Mouse (Mus musculus) kidney, embryonic 16.5 days (tissue): ENCODE measurements around the gene Htr5b. TPM values are rescaled to one million over a fixed set of nuclear protein-coding genes. Genes with fewer than 3 reads are reported as not detected.
A peak's percentile ranks its signal among the peaks of the same experiment; 100 is the strongest.

Experiments
- ATAC-seq: fragments of 200-750 bp; cut with Nextera tagmentation; 2 replicates; pipeline ENCODE4 v1.8.0; 2017; ENCODE audit warnings: moderate TSS enrichment; ENCODE audit not compliant: low FRiP score, low TSS enrichment
- H3K27ac ChIP-seq: fragments of 300-500 bp; sonication (generic); 2 replicates; pipeline ENCODE4 v1.5.1; 2014; ENCODE audit warnings: low read length
- H3K27me3 ChIP-seq: fragments of 300-500 bp; sonication (generic); 2 replicates; pipeline ENCODE4 v1.6.1; 2014; ENCODE audit warnings: low read length, control low read depth, mixed read lengths; ENCODE audit not compliant: insufficient read depth
- H3K36me3 ChIP-seq: fragments of 300-500 bp; sonication (generic); 2 replicates; pipeline ENCODE4 v1.6.1; 2014; ENCODE audit warnings: low read length, control low read depth, mixed read lengths; ENCODE audit not compliant: insufficient read depth
- H3K4me1 ChIP-seq: fragments of 300-500 bp; sonication (generic); 2 replicates; pipeline ENCODE4 v1.6.1; 2014; ENCODE audit warnings: low read length, control low read depth, mixed read lengths; ENCODE audit not compliant: insufficient read depth
- H3K4me2 ChIP-seq: fragments of 300-500 bp; sonication (generic); replicated peaks from 2 replicates; pipeline ENCODE4 v1.6.1; 2014; ENCODE audit warnings: low read depth, low read length
- H3K4me3 ChIP-seq: fragments of 300-500 bp; sonication (generic); 2 replicates; pipeline ENCODE4 v1.5.1; 2014; ENCODE audit warnings: mild to moderate bottlenecking, low read length
- H3K9ac ChIP-seq: fragments of 300-500 bp; sonication (generic); replicated peaks from 2 replicates; pipeline ENCODE4 v1.6.1; 2014; ENCODE audit warnings: low read length
- H3K9me3 ChIP-seq: fragments of 300-500 bp; sonication (generic); 2 replicates; pipeline ENCODE4 v1.6.1; 2016; ENCODE audit warnings: low read length, control low read depth
- WGBS: fragments of 180-500 bp; shearing (Covaris S2); extraction: QIAGEN DNeasy Blood & Tissue Kit; methylation state at CpG from one replicate; pipeline ENCODE4 v1.1.7; 2014; 5-methylcytosine and 5-hydroxymethylcytosine counted together
- polyA plus RNA-seq: library from polyadenylated mRNA; unstranded; fragments of >200 nt; fragmentation: Nextera tagmentation; extraction: Ambion mirVana; gene quantifications from 2 replicates; pipeline ENCODE4 v1.2.1, GENCODE M21; 2015

Gene Htr5b
- polyA plus RNA-seq, 1 experiment from 2014 or later, result 0.34 TPM

DNA sequence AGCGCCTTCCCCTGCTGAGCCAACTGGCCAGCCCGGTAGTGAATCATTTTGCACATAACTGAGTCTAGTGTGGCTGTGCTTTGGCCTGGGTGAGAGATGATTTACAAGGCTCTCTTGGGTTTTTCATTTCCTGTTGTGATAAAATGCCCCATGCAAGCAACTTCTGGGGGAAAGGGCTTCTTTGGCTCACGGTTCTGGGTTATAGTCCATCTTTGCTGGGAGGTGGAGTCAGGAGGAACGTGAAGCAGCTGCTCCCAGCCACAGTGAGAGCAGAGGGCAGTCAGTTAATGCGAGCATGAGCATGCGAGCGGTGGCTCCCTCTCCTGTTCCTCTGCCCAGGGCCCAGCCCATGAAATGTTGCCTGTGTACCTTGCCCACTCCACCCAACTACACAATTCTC is 64.5 kb downstream of the Htr5b start:
- no peak overlapping the region for H3K4me2 ChIP-seq
- WGBS, result 40% methylated on average over 7 of the region's 7 CpGs
- no peaks in the 10 kb centered on the region for H3K9me3 ChIP-seq
- no peaks in the 10 kb centered on the region for H3K27me3 ChIP-seq
- H3K9ac ChIP-seq, result no peak overlapping the region
- no peak overlapping the region for H3K4me3 ChIP-seq
- H3K4me1 ChIP-seq, result 0 out of 2 replicates have a peak, but pooled peaks cover 3% of the 10 kb centered on the region
- peaks cover 7% of the 10 kb centered on the region; the same call in 1 of the 2 replicates for H3K36me3 ChIP-seq
- H3K27ac ChIP-seq, result 0 out of 2 replicates have a peak overlapping the region, but pooled peaks have one; percentile 42
- peak; percentile 87 for ATAC-seq

DNA sequence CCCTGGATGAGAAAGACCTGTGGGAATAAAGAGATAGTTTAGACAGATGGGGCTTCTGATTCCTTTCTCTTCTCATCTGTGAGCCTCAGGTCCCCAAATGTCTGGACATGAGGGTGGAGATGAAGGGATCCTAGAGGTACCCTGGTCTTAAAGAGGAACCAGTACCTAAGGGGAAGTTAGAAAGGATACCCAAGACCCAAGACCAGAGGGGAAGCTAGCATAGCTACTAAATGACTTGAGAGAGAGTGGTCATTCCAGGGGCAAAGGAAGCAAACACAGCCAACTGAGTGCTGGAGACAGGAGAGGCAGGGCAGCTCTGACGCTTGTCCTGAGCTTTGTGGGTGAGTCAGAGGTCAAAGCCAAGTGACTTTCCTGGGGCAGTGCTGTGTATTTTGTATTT is 65.6 kb downstream of the Htr5b start:
- 56% methylated on average over 1 of the region's 1 CpGs for WGBS
- ATAC-seq, result no peak
- no peaks in the 10 kb centered on the region for H3K27me3 ChIP-seq

DNA sequence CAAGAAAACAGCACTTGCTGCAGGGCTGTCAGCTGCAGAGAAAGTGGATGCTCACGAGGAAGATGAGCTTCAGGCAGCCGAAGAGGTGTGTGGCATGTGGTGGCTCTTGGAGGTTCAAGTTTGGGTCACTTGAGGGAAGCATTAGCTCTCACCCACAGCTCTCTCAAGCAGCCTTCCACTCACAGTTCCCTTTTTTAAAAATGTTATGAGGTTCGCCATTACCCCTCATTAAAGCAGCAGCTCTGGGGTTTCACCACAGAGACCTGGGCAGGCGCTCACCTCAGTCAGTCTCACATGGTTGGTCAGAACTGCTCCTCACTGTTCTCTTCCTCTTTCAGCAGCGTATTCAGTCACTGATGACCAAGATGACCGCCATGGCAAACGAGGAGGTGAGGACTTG is 66.4 kb downstream of the Htr5b start:
- H3K9ac ChIP-seq, result no peak overlapping the region
- H3K36me3 ChIP-seq, result peaks cover 9% of the 10 kb centered on the region; the same call in 1 of the 2 replicates
- no peaks in the 10 kb centered on the region for H3K27me3 ChIP-seq
- H3K4me3 ChIP-seq, result no peak overlapping the region
- 82% methylated on average over 7 of the region's 7 CpGs for WGBS
- no peak for ATAC-seq
- H3K4me1 ChIP-seq, result 0 out of 2 replicates have a peak, but pooled peaks cover 3% of the 10 kb centered on the region
- no peaks in the 10 kb centered on the region for H3K9me3 ChIP-seq
- H3K27ac ChIP-seq, result no peak overlapping the region
- no peak overlapping the region for H3K4me2 ChIP-seq

More for the DNA sequence above, 65.6 kb downstream of the Htr5b start:
- no peak overlapping the region for H3K4me2 ChIP-seq
- no peak overlapping the region for H3K4me3 ChIP-seq
- H3K36me3 ChIP-seq, result peaks cover 9% of the 10 kb centered on the region; the same call in 1 of the 2 replicates
- 0 out of 2 replicates have a peak, but pooled peaks cover 3% of the 10 kb centered on the region for H3K4me1 ChIP-seq
- H3K9me3 ChIP-seq, result no peaks in the 10 kb centered on the region
- H3K9ac ChIP-seq, result no peak overlapping the region
- no peak overlapping the region for H3K27ac ChIP-seq

- Histone ChIP-seq H3K27ac (no peak overlapping the region), H3K27me3 (no peaks in the 10 kb centered on the region), H3K4me1 (0 out of 2 replicates have a peak, but pooled peaks cover 3% of the 10 kb centered on the region), H3K9ac (no peak overlapping the region), H3K36me3 (peaks cover 11% of the 10 kb centered on the region; the same call in 1 of the 2 replicates), H3K4me3 (no peak overlapping the region), H3K9me3 (no peaks in the 10 kb centered on the region), H3K4me2 (no peak overlapping the region)
- WGBS, result 65% methylated on average over 6 of the region's 6 CpGs
- ATAC-seq, result peak; percentile 19; the same call in 1 of the 2 replicates
Observed at GRCm38 (mm10) chr1:121460077-121460476, 68.2 kb downstream of the Htr5b start.

Other genes with a start within 250 kb of the Htr5b start
- gene Insig2, start 195.9 kb downstream of the Htr5b start, polyA plus RNA-seq, result 34.3 and 36.5 TPM in 2 replicates
- gene Ccdc93, start 97.4 kb downstream of the Htr5b start, polyA plus RNA-seq, result 10.3 and 10.4 TPM in 2 replicates
- gene Ddx18, start 39.5 kb upstream of the Htr5b start, polyA plus RNA-seq, result 55.9 and 65.9 TPM in 2 replicates